Mouse (Mus musculus) G1E (cell line): Measurements from ENCODE around the gene Ndufc1. TPM values are rescaled to one million over a fixed set of nuclear protein-coding genes. Genes with fewer than 3 reads are reported as not detected.

Experiments used
- ATAC-seq: 2 replicates; pipeline ENCODE4 v1.8.0; 2016; ENCODE audit warnings: mild to moderate bottlenecking; ENCODE audit not compliant: insufficient number of reproducible peaks, poor library complexity, low FRiP score, severe bottlenecking; ENCODE audit errors: extremely low read depth
- DNase-seq: peaks from one replicate; pipeline ENCODE4 v3.0.0; 2012; ENCODE audit warnings: low spot score
- H3K27me3 ChIP-seq: 2 replicates; pipeline ENCODE4 v1.6.1; 2012; ENCODE audit warnings: mild to moderate bottlenecking, low read length, inconsistent platforms; ENCODE audit not compliant: insufficient read depth
- H3K36me3 ChIP-seq: replicated peaks from 2 replicates; pipeline ENCODE3; 2012; ENCODE audit warnings: mild to moderate bottlenecking, inconsistent platforms
- H3K4me1 ChIP-seq: 2 replicates; pipeline ENCODE4 v1.6.1; 2012; ENCODE audit warnings: low read depth, low read length, inconsistent platforms, mixed read lengths; ENCODE audit not compliant: insufficient read depth
- H3K4me3 ChIP-seq: 2 replicates; pipeline ENCODE4 v1.5.1; 2012; ENCODE audit warnings: low read depth, mild to moderate bottlenecking, inconsistent platforms, low read length, moderate library complexity, mixed read lengths
- H3K9me3 ChIP-seq: replicated peaks from 2 replicates; pipeline ENCODE4 v1.6.1; 2012; ENCODE audit warnings: inconsistent platforms
- CTCF ChIP-seq: IDR thresholded peaks from 2 replicates; pipeline ENCODE4 v1.5.1; 2012; ENCODE audit warnings: low read depth, low read length, inconsistent platforms, mixed read lengths
- GATA1 ChIP-seq: IDR thresholded peaks from 2 replicates; pipeline ENCODE4 v1.6.1; 2012; ENCODE audit warnings: borderline replicate concordance, low read length, inconsistent platforms, mixed read lengths
- GATA2 ChIP-seq: IDR thresholded peaks from 2 replicates; pipeline ENCODE4 v1.6.1; 2012; ENCODE audit warnings: low read depth, low read length, inconsistent platforms, borderline replicate concordance
- POLR2AphosphoS5 ChIP-seq: IDR thresholded peaks from 2 replicates; pipeline ENCODE4 v1.6.1; 2012; ENCODE audit warnings: low read depth, low read length, inconsistent platforms; ENCODE audit not compliant: insufficient replicate concordance
- TAL1 ChIP-seq: conservative IDR thresholded peaks from 2 replicates; pipeline ENCODE4 v1.6.1; 2012; ENCODE audit warnings: low read depth, low read length, inconsistent platforms, mixed read lengths
- polyA plus RNA-seq: library from polyadenylated mRNA; stranded (reverse); fragments of >175 nt; gene quantifications from 2 replicates; pipeline ENCODE4 v1.2.3, GENCODE M21; 2012
- total RNA-seq, 2 experiments: library from RNA; stranded (forward) in 1 of 2; stranded (reverse) in 1 of 2; fragments of 200-1000 nt in 1 of 2; fragments of >200 nt in 1 of 2; fragmentation: Nextera tagmentation in 1 of 2; gene quantifications; 2 replicates each; pipeline ENCODE4 v1.2.3; 2014 to 2017

Gene Ndufc1
- total and polyA plus RNA-seq, 3 experiments, result 38.6 to 199 (median 114) TPM

- no peak for TF ChIP-seq TAL1
- no peak for TF ChIP-seq GATA1
- TF ChIP-seq POLR2AphosphoS5, result no peak
Measured at GRCm38 (mm10) chr3:51417135-51417458, 8.3 kb upstream of the Ndufc1 start.

GRCm38 (mm10) chr3:51416364-51417134 lies 7.8 kb upstream of the Ndufc1 start:
- Histone ChIP-seq H3K4me3 (peak overlapping the region; percentile 97), H3K27me3 (no peaks in the 10 kb centered on the region), H3K9me3 (no peaks in the 10 kb centered on the region), H3K36me3 (peaks cover 27% of the 10 kb centered on the region), H3K4me1 (peaks cover 55% of the 10 kb centered on the region)
- no peak for ATAC-seq
- TF ChIP-seq GATA1, result no peak
- no peak for TF ChIP-seq POLR2AphosphoS5
- no peak for TF ChIP-seq CTCF
- TF ChIP-seq TAL1, result no peak
- TF ChIP-seq GATA2, result no peak
- DNase-seq, result peak; percentile 28

More at GRCm38 (mm10) chr3:51417135-51417458, 8.3 kb upstream of the Ndufc1 start:
- ATAC-seq, result no peak
- Histone ChIP-seq H3K4me3 (peak overlapping the region; percentile 97), H3K36me3 (peaks cover 32% of the 10 kb centered on the region), H3K27me3 (no peaks in the 10 kb centered on the region), H3K4me1 (peaks cover 61% of the 10 kb centered on the region), H3K9me3 (no peaks in the 10 kb centered on the region)
- DNase-seq, result no peak

GRCm38 (mm10) chr3:51416073-51416363 lies 7.2 kb upstream of the Ndufc1 start:
- H3K9me3 ChIP-seq, result no peaks in the 10 kb centered on the region
- no peaks in the 10 kb centered on the region for H3K27me3 ChIP-seq
- DNase-seq (no peak), ATAC-seq (no peak)
- H3K36me3 ChIP-seq, result peaks cover 25% of the 10 kb centered on the region
- no peak for TF ChIP-seq TAL1
- TF ChIP-seq CTCF, result no peak
- TF ChIP-seq POLR2AphosphoS5, result no peak
- TF ChIP-seq GATA1, result no peak
- TF ChIP-seq GATA2, result no peak
- peaks cover 52% of the 10 kb centered on the region for H3K4me1 ChIP-seq
- H3K4me3 ChIP-seq, result peak overlapping the region; percentile 97

- peaks cover 23% of the 10 kb centered on the region for H3K36me3 ChIP-seq
- no peaks in the 10 kb centered on the region for H3K9me3 ChIP-seq
- H3K4me1 ChIP-seq, result peaks cover 49% of the 10 kb centered on the region
- peak; percentile 95 for DNase-seq
- TF ChIP-seq CTCF, result no peak
- no peak for TF ChIP-seq POLR2AphosphoS5
- no peak for TF ChIP-seq GATA1
- TF ChIP-seq GATA2, result no peak
- TF ChIP-seq TAL1, result no peak
- peak; percentile 67 for ATAC-seq
- H3K4me3 ChIP-seq, result peak within 1 kb of the TSS; percentile 97
- no peaks in the 10 kb centered on the region for H3K27me3 ChIP-seq
Measured at GRCm38 (mm10) chr3:51415098-51416072, 6.6 kb upstream of the Ndufc1 start, which contains the start of gene Naa15. Naa15 (plus strand) TSS chr3:51415148.

- Histone ChIP-seq H3K27me3 (no peaks in the 10 kb centered on the region), H3K36me3 (peaks cover 12% of the 10 kb centered on the region), H3K4me1 (peaks cover 37% of the 10 kb centered on the region), H3K9me3 (no peaks in the 10 kb centered on the region), H3K4me3 (no peak overlapping the region)
- no peak for TF ChIP-seq TAL1
- TF ChIP-seq GATA2, result no peak
- TF ChIP-seq POLR2AphosphoS5, result no peak
- no peak for TF ChIP-seq GATA1
- no peak for TF ChIP-seq CTCF
- ATAC-seq (no peak), DNase-seq (no peak)
Measured at GRCm38 (mm10) chr3:51413276-51413675, 4.5 kb upstream of the Ndufc1 start.

GRCm38 (mm10) chr3:51412457-51412856 lies 3.7 kb upstream of the Ndufc1 start:
- no peak overlapping the region for H3K4me3 ChIP-seq
- H3K9me3 ChIP-seq, result no peaks in the 10 kb centered on the region
- no peaks in the 10 kb centered on the region for H3K27me3 ChIP-seq
- DNase-seq (no peak), ATAC-seq (no peak)
- H3K4me1 ChIP-seq, result peaks cover 32% of the 10 kb centered on the region
- no peak for TF ChIP-seq CTCF
- TF ChIP-seq GATA2, result no peak
- no peak for TF ChIP-seq POLR2AphosphoS5
- TF ChIP-seq GATA1, result no peak
- no peak for TF ChIP-seq TAL1
- peaks cover 13% of the 10 kb centered on the region for H3K36me3 ChIP-seq
